Mouse (Mus musculus): Measurements from ENCODE around the gene Lrrc74a.

Gene Lrrc74a

DNA sequence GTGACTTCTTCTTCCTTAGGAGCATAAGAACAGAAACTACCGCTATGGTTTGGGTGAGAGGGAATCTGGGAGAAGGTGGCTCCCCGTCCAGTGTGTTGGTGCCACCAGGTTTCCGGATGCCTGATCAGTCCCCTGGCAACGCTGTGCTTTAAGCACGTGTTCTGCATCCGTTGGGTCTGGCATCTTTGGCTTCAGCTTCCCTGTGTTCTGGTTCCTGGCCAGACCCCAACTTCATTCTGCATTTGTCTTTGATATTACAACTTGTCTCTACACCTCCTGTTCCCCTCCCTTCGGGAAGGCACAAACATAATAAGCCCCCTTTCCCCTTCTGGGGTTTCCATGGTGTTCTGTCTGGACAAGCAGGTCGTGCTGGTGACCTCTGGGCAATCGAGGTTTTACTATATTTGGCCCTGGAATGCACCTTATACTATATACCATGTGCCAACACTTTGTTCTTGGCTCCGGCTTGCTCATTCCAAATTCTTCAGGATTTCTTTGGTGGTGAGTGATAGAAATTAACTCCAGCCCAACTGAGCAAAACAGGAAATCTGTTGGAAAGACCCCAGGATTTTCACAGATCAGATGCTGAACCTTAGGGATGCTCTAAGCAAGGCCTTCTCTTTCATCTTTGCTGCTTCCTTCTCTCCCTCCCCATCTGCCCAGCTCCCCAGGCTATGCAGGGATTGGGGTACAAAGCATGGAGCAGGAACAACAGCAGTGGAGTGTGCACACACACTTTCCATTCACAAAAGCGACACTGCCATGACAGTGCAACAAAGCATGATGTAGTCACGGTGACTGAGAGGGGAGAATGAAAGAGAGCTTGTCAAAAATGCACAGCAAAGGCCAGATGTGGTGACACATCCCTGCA is 52.2 kb downstream of the Lrrc74a start:
- DNase-seq, result no peak

DNA sequence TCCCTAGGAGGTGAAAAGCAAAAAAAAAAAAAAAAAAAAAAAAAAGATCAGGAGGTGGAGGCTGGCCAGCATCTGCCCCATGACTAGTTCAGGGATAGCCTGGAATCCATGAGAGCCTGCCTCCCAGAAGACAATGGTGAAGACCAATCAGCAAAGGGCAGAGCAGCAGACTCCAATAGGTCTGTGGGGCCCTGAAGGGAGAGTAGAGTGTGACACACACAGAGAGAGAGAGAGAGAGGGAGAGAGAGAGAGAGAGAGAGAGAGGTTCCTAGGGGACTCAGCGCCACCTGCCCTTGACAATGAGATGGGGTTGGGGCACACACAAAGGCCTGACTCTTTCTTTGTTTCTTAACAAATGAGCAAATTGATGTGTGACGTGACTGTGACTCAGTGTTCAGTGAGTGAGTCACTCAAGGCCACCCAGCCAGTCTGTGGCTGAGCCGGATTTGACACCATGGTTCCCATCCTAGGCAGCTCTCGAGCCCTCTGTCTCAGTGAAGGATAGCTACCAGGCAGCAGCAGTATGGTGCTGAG is 52.9 kb downstream of the Lrrc74a start:
- DNase-seq, result no peak

DNA sequence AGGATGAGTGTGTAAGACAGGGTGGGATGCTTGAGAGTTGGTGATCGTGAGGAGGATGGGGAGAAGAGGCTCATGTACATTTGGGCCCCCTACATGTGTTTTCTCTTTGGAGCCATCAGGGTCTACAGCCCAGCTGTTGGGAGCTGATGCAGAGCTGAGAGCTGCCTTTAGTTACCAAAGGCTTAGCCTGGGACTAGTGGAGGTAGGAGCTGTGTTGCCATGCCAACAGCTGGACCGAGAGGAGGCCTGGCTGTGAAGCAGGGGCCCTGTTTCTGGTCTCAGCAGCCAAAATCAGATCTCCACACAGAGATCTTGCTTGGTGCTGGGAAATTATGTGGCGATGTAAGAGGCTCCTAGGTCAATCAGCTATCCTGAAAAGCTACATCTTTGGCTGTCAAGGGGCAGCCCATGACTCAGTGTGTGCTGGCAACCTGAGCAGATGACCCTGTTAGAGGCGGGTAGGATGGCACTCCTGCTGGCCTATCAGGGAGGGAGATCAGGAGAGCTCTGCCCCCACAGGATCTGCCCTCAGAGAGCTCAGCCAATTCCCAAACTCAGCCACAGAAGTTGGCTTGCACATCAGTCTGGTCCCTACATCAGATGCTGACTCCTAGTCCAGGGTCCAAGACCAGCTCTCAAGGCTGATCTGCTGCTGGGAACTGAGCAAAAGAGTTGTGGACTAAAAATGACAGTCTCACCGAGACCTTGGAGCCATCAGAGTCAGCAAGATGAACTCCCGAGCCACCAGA is 56.1 kb downstream of the Lrrc74a start:
- no peak for DNase-seq

DNA sequence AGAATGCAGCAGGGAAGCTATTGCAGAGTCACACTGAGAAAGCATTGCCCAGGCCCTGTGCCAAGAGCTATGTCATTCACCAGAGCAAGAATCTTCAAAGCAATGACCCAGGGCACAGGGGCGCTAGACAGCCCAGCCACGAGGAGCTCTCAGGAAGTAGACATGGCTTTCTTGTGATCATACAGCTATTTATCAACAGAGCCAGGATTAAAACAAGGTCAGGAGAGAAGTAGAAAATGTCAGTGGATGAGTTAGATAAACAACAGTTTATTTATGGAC is 56.6 kb downstream of the Lrrc74a start:
- DNase-seq, result peak; percentile 68 to 80

DNA sequence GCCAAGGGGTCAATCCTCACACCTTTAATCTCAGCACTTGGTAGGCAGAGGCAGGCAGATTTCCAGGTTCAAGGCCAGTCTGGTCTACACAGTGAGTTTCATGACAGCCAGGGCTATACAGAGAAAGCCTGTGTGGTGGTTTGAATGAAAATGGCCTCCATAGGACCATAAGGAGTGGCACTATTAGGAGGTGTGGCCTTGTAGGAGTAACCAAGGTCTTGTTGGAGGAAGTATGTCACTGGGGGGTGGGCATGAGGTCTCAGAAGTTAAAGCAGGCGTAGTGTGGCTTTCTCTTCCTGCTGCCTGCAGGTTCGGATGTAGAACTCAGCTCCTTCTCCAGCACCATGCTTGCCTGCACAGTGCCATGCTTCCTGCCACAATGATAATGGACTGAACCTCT is 57.8 kb downstream of the Lrrc74a start:
- DNase-seq, result no peak

DNA sequence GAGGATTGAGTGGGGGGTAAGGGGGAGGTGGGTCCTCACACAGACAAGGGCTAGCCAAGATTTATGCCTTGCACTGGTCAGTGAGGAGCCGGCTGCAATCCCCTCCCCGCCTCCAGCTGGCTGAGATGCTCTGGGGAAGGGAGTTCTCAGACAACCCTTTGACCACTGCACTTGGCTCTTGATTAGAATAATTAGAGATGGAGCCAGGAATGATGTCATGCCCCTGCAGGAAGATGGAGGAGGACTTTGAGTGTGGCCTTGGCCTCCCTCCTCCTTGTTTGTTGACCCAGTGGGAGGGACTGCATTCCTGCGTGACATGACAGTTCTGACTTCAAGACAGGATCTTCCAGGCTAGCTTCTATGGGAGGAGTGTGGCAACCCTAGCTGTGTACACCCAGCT is 59.7 kb downstream of the Lrrc74a start:
- DNase-seq, result peak; percentile 74 to 84

DNA sequence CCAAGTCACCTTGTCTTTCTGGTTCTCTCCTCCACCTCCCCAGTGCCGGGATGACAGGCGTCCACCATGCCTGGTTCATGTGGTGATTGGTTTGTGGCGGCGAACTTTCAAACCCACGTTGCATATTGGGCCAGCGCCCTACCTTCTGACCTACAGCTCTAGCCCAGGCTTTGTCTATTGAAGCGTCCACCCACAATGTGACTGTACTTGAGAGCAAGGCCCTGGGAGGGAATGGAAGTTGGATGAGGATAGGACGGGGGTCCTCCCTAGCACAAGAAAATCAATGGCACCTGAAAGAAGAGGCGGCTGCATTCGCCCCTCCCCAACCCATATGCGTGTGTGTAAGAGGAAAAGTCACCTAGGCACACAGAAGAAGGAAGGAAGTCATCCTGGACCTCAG is 60.2 kb downstream of the Lrrc74a start:
- no peak for DNase-seq

DNA sequence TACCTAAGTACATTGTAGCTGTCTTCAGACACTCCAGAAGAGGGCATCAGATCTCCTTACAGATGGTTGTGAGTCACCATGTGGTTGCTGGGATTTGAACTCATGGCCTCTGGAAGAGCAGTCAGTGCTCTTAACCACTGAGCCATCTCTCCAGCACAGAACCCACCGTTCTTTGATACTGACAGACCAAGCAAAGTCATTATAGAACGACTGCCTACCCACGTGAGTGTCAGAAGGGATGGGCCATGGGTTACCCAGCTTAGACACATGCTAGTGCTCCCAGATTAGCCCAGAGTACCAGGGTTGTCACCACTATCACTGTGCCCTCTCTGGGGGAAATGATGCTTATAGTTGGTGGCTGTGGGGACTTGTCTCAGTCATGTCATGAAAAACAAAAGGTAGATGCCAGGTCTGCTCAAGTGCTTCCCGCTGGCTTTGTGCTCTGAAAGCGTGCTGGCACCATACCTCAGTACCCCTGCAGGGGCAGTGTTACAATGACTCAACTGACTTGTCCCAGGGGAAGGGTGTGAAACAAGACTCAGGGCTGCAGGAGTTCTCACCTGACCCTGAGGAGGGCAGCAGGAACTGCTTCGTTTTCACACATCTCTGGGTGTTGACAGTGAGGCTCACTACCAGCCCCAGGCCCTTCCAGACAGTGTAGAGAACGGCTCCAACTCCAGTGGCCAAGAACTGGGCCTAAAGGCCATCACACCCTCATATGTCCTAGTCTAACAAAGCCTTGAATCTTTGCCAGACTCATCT is 61.1 kb downstream of the Lrrc74a start:
- DNase-seq, result no peak

DNA sequence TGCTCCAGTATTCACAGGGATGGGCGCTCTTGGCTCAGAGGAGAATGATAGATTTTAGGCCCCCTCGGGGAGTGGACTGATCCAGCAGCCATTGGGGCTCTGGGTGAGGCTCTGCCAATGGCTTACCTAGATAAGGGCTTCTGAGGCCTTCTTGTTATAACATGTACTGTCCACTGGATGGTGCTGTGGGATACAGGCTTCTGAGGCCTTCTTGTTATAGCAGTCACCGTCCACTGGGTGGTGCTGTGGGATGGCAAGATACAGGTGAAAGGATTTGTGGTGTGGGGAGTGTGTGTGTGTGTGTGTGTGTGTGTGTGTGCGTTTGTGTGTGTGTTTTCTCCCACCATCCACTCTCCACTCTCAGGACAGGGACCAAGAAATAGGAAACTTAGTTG is 61.7 kb downstream of the Lrrc74a start:
- peak; percentile 81 to 88 for DNase-seq

DNA sequence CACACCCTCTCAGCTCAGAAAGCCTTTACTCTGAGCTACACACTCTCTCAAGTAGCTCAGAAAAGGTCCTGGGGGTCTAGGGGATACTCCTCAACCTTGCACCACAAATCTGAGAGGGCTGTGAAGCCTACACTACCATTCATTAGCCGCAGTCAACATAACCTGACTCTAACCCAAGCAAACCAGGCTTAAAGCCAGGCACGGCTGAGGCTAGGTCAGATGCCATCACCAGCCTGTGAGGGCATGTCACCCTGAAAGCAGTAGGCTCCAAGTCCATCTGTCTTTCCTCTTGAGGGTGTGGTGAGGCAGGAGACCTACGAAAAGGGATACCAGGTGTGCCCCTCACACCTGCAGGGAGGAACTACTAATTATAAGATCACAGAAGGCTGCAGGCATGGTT is 62.2 kb downstream of the Lrrc74a start:
- no peak for DNase-seq

DNA sequence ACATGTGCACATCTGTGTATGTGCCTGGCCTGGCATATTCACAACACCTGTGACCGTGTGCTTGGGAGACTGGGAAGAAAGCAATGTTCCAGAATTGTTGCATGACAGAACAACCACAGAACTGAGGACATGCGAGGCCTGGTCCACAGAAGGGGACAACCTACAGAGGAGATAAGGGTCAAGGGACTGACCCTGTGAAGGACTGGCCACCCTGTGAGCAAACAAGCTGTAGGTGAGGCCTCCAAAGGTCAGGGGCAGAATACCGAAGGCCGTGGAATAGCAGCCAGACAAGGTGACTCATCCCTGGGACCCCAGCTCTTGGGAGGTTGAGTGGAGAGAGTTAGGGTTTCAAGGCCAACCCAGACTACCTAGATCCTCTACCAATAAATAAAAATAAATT is 63.6 kb downstream of the Lrrc74a start:
- no peak for DNase-seq

DNA sequence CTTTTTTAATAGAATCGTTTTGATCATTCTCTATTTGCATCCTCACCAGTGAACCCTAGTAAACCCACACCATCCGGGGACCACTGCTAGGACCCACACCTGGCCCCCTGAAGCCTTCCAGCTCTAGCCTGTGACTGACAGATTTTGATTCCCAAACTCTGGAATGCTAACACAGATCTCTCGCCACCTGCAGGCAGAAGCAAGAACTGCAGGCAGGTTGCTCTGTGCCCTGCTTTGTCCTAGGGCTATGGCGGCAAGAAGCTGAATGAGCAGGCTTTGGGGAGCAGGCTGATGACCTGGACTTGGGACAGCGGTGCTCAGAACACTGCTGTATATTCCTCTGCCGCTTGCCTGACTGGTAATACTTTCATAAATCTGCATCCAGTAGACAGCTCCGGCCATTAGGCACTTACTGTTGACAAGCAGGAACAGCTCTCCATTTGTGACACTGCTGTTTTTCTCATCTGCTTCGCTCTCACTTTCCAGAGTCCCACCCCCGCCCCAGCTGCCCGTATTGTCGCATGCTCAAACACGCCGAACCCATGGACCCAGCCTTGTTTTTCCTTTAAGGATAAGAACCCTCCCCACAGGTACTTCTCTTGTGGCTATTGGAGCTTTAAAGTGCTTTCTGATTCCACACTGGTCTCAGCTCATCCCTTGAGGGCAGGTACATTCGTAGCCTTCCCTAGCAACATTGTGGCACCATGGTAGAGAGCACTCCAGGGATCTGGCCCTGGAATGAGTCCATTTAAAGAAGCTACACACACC is 64.8 kb downstream of the Lrrc74a start:
- DNase-seq, result peak; percentile 86 to 93

DNA sequence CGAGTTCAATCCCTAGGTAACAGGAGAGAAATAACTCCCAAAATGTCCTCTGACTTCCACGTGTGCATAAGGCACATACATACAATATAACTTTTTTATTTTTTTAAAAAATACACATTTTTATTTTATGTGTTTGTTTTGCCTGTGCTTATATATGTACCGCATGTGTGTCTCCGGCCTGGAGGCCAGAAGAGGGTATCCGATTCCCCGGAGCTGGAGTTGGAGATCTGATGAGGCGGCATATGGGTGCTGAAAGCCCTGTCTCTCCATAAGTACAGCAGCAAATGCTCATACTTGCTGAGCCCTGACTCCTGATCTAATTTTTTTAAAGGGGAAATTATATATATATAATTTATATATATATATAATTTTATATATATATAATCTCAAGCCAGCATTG is 65.6 kb downstream of the Lrrc74a start:
- DNase-seq, result no peak

DNA sequence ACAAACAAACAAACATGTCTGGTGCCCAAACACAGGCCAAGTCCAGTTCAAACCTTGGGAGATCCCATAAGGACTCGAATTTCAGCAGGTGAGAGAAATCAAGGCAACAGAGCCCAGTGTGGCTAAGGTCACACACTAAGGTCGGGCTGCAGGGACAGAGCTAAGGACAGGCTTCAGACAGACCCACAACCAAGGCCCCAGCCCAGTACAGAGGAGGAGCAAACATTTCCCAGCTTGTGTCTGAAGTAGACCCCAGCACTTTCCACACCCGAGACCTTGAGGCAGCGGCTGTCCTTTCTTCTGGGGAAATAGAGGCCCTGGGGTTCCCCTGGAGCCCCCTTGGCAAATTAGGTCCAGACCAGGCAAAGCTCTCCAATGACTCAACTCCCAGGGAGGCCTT is 66.2 kb downstream of the Lrrc74a start:
- DNase-seq, result peak in 1 of 2 experiments; percentile 46

DNA sequence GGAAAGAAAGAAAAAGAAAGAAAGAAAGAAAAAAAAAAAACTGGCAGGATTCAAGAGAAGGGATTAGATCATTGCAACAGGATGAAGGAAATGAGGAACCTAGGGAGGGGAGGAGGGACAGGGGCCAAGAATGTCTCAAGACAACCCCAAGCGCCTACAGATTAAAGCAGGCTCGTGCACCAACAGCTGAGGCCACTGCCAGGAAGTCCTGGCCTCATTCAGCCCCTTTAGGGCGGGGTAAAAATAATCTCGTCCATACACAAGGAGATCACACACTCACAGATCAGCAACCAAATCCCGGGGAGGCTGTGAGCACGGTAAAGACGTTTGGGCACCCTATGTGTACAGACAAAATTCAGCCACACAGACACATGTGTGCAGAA is 66.6 kb downstream of the Lrrc74a start:
- peak; percentile 80 to 90 for DNase-seq

DNA sequence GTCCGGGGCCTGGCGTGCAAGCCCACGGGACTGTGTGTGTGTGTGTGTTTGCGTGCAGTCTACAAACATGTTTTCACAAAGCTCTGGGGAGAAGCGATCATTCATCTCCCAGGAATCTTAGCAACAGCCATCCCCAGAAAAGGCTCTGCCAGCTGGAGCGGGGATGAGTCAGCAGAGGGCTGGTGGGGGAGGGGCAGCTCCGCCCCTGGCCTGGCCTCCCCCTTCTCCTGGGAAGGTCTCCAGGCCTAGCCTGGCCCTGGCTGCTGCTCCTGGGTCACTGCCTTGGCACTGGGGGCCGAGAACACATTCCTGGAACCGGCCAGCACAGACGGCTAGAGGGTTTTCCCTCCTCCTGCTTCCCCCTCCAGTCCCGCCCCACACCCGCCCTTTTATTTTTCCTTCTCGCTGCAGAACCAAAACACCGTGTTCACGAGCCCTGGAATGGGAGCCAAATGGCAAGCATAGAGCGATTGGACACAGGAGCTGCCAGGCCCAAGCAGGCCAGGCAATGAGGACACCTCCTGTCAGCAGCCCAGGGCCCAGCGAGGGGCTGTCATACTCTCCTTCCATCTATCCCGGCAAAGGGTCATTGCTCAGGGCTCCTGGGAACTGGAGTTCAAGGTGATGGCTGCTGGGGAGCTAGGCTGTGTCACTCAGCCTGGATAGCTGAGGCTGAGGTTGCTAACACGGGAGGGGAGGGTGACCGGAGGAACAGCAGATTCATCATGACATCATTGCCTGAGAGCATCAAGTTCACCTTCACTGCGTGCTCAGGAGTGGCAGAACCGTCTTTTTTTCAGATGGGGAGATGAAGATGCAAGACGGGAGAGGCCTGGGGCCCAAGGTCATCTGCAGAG is 67.2 kb downstream of the Lrrc74a start:
- peak; percentile 93 to 98 for DNase-seq

DNA sequence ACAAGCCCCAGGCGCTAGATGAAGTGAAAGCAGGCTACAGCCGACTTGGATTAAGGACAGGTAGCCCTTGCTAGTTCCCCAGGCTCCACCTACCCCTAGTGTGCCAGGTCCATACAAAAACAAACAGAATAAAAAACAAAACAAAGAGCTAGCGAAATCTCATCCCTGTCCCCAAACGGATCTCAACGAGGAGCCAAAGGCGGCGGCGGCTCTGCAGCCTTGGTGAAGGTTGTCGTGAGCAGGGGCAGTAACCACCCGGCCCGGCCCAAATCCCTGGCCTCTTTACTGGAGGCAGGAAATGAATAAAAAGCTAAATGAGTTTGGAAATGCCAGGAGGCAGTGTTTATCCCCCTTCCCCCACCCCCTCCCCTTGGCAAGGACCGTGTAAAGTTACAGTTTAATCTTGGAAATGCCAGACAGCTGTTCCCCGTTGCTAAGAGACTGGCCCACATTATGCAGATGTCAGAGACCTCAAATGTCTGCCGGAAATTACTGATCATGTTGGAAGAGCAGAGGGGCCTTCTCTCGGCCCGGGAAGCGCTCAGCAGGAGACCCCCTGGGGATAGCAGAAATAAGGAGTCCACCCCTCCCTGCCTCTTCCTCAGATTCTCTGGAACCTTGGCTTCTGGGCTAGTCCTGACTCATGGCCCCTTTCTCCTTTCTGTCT is 68.0 kb downstream of the Lrrc74a start:
- DNase-seq, result peak; percentile 67 to 83

DNA sequence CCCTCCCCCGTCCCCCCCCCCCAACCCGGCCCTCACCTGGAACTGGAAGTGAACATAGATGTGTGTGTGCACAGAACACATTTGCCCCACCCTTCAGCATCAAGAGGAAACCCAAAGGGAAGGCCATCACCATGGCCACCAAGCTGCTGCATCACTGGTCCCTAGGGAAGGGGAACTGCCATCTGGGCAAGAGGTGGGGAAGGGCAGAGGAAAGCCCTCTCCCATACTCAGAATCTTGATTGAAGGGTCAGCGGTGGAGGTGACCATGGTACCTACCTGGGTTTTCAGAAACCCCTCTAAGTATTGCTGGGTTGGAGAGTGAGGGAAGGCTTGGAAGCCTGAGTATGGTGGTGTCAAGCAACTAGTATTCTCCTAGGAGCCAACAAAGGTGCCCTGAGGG is 68.7 kb downstream of the Lrrc74a start:
- no peak for DNase-seq

DNA sequence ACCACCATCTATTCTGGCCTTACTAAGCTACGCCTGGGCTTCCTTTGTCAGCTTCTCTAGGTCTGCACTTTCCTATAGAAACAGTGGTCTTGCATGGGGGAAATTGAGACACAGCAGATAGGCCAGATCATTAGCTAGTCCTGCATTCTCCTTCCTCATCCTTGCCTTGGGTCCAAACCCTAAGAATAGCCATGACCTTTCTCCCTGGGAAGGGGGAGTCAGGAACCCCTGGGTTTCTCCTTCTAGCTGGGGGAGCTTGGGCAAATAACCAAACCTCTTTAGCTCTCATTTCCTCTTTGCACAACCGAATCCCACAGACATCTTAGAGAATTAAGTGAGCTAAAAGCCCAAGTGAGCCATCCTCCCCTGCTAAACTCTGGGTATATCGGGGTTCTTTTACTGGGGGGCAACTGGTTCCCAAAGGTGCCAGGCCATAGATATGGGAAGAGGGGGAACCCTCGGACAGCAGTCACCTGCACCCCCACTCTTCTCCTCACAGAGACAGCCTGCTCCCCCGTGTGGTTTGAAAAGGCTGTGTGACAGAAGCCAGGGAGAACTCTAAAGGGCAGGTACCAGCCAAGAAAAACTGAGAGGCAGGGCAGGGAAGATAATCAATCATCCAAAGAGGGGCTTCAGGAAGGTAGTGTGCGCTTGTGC is 69.6 kb downstream of the Lrrc74a start:
- DNase-seq, result peak in 1 of 2 experiments; percentile 41

DNA sequence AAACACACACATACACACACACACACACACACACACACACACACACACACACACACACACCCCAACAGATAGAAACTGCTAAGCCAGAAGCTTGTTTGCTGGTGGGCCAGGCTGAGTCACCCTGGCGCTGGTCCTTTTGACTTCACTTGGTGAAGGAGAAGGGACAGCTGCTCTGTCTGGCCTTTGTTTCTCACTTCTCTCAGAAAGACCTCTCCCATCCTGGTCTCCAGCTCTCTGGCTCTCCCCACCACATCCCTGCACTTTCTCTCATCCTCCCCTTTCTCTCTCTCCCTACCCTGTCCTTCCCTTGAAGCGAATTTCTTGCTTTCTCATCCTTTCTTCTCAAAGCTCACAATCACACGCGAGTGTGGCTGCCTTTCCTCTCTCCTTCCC is 70.1 kb downstream of the Lrrc74a start:
- peak; percentile 52 to 79 for DNase-seq

DNA sequence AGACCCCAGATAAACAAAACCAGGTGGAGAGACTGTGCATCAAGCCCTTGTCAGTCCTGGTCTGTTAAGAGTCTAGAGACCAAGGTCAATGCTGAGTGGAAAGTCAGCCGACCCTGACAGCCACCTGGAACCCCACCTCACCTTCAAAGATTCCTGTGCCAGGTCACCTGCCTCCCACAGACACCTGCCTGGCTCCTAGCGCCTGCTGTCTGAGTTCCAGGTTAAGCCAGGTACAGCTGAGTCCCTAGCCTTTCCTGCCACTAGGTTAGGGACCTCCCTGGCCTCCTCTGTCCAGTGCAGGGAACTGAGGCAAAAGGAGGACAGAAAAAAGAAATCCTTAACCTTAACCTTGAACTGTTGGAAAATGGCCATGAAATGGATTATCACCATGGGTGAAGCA is 70.7 kb downstream of the Lrrc74a start:
- no peak for DNase-seq

Data from lung, postnatal 4 days (tissue).